Mouse (Mus musculus): Measurements from ENCODE around the gene Zfp869. TPM values are rescaled to one million over a fixed set of nuclear protein-coding genes. Genes with fewer than 3 reads are reported as not detected.
"Not testable (repeated sequence)": the region's sequence is repeated elsewhere in the genome, so short reads cannot be mapped to it uniquely, and the experiment has no call there.

Gene Zfp869
- polyA plus RNA-seq, 1 experiment from 2014 or later: 20.4 TPM

GRCm38 (mm10) chr8:69716403-69717231, 6.1 kb upstream of the Zfp869 start:
- peak; percentile 99 for ATAC-seq (replicated peaks; ENCODE audit: extremely low read depth, insufficient read depth, low FRiP score)
- peak overlapping the region; percentile 99 for H3K27ac ChIP-seq (ENCODE audit: low read length)
- H3K9me3 ChIP-seq (replicated peaks; ENCODE audit: control insufficient read depth, low read length): no peaks in the 10 kb centered on the region
- peaks cover 15% of the 10 kb centered on the region for H3K4me1 ChIP-seq (ENCODE audit: control insufficient read depth, insufficient read depth, low read length)
- H3K9ac ChIP-seq (ENCODE audit: low read length): peak overlapping the region; percentile 94
- H3K27me3 ChIP-seq (ENCODE audit: control insufficient read depth, insufficient read depth, low read length): no peaks in the 10 kb centered on the region
- H3K4me2 ChIP-seq (ENCODE audit: low read depth, low read length): peak overlapping the region; percentile 80
- peaks cover 7% of the 10 kb centered on the region; the same call in 1 of the 2 replicates for H3K36me3 ChIP-seq (ENCODE audit: control insufficient read depth, insufficient read depth)
- H3K4me3 ChIP-seq (ENCODE audit: low read length): peak overlapping the region; percentile 78
- WGBS: under 1% methylated on average over 52 of the region's 52 CpGs

- peaks cover 15% of the 10 kb centered on the region for H3K4me1 ChIP-seq (ENCODE audit: control insufficient read depth, insufficient read depth, low read length)
- H3K4me2 ChIP-seq (ENCODE audit: low read depth, low read length): peak overlapping the region; percentile 66
- ATAC-seq (replicated peaks; ENCODE audit: extremely low read depth, insufficient read depth, low FRiP score): no peak
- peak overlapping the region; percentile 8 for H3K9ac ChIP-seq (ENCODE audit: low read length)
- no peaks in the 10 kb centered on the region for H3K9me3 ChIP-seq (replicated peaks; ENCODE audit: control insufficient read depth, low read length)
- H3K36me3 ChIP-seq (ENCODE audit: control insufficient read depth, insufficient read depth): peaks cover 7% of the 10 kb centered on the region; the same call in 1 of the 2 replicates
- no peaks in the 10 kb centered on the region for H3K27me3 ChIP-seq (ENCODE audit: control insufficient read depth, insufficient read depth, low read length)
- 75% methylated on average over 6 of the region's 6 CpGs for WGBS
- H3K4me3 ChIP-seq (ENCODE audit: low read length): peak overlapping the region; percentile 32
- H3K27ac ChIP-seq (ENCODE audit: low read length): no peak overlapping the region
Measured at GRCm38 (mm10) chr8:69715366-69715765, 4.8 kb upstream of the Zfp869 start.

GRCm38 (mm10) chr8:69713516-69713915, 3.0 kb upstream of the Zfp869 start:
- H3K4me2 ChIP-seq (ENCODE audit: low read depth, low read length): no peak overlapping the region
- ATAC-seq (replicated peaks; ENCODE audit: extremely low read depth, insufficient read depth, low FRiP score): no peak
- no peaks in the 10 kb centered on the region for H3K27me3 ChIP-seq (ENCODE audit: control insufficient read depth, insufficient read depth, low read length)
- H3K27ac ChIP-seq (ENCODE audit: low read length): no peak overlapping the region
- WGBS: 80% methylated on average over 8 of the region's 8 CpGs
- peaks cover 15% of the 10 kb centered on the region for H3K4me1 ChIP-seq (ENCODE audit: control insufficient read depth, insufficient read depth, low read length)
- H3K9ac ChIP-seq (ENCODE audit: low read length): no peak overlapping the region
- no peak overlapping the region for H3K4me3 ChIP-seq (ENCODE audit: low read length)
- H3K36me3 ChIP-seq (ENCODE audit: control insufficient read depth, insufficient read depth): peaks cover 24% of the 10 kb centered on the region
- H3K9me3 ChIP-seq (replicated peaks; ENCODE audit: control insufficient read depth, low read length): no peaks in the 10 kb centered on the region

- H3K9ac ChIP-seq (ENCODE audit: low read length): no peak overlapping the region
- H3K4me2 ChIP-seq (ENCODE audit: low read depth, low read length): no peak overlapping the region
- peaks cover 36% of the 10 kb centered on the region for H3K36me3 ChIP-seq (ENCODE audit: control insufficient read depth, insufficient read depth)
- ATAC-seq (replicated peaks; ENCODE audit: extremely low read depth, insufficient read depth, low FRiP score): no peak
- WGBS: 76% methylated on average over 6 of the region's 6 CpGs
- peaks cover 10% of the 10 kb centered on the region; the same call in 1 of the 2 replicates for H3K9me3 ChIP-seq (replicated peaks; ENCODE audit: control insufficient read depth, low read length)
- no peaks in the 10 kb centered on the region for H3K4me1 ChIP-seq (ENCODE audit: control insufficient read depth, insufficient read depth, low read length)
- H3K4me3 ChIP-seq (ENCODE audit: low read length): no peak overlapping the region
- H3K27me3 ChIP-seq (ENCODE audit: control insufficient read depth, insufficient read depth, low read length): no peaks in the 10 kb centered on the region
- H3K27ac ChIP-seq (ENCODE audit: low read length): no peak overlapping the region
Measured at GRCm38 (mm10) chr8:69701810-69702209, 8.7 kb downstream of the Zfp869 start.

GRCm38 (mm10) chr8:69665051-69665450, 45.5 kb downstream of the Zfp869 start:
- H3K36me3 ChIP-seq (ENCODE audit: control insufficient read depth, insufficient read depth): peaks cover 15% of the 10 kb centered on the region
- not testable (repeated sequence) for H3K9me3 ChIP-seq (replicated peaks; ENCODE audit: control insufficient read depth, low read length); H3K27ac ChIP-seq (ENCODE audit: low read length); H3K4me3 ChIP-seq (ENCODE audit: low read length); ATAC-seq (replicated peaks; ENCODE audit: extremely low read depth, insufficient read depth, low FRiP score); H3K4me2 ChIP-seq (ENCODE audit: low read depth, low read length); H3K9ac ChIP-seq (ENCODE audit: low read length); H3K4me1 ChIP-seq (ENCODE audit: control insufficient read depth, insufficient read depth, low read length); H3K27me3 ChIP-seq (ENCODE audit: control insufficient read depth, insufficient read depth, low read length)
- 75% methylated on average over 2 of the region's 2 CpGs for WGBS

- H3K27me3 ChIP-seq (ENCODE audit: control insufficient read depth, insufficient read depth, low read length): no peaks in the 10 kb centered on the region
- H3K36me3 ChIP-seq (ENCODE audit: control insufficient read depth, insufficient read depth): peaks cover 19% of the 10 kb centered on the region
- H3K4me2 ChIP-seq (ENCODE audit: low read depth, low read length): no peak overlapping the region
- no peak overlapping the region for H3K27ac ChIP-seq (ENCODE audit: low read length)
- H3K4me3 ChIP-seq (ENCODE audit: low read length): no peak overlapping the region
- ATAC-seq (replicated peaks; ENCODE audit: extremely low read depth, insufficient read depth, low FRiP score): no peak
- H3K4me1 ChIP-seq (ENCODE audit: control insufficient read depth, insufficient read depth, low read length): no peaks in the 10 kb centered on the region
- H3K9ac ChIP-seq (ENCODE audit: low read length): no peak overlapping the region
- H3K9me3 ChIP-seq (replicated peaks; ENCODE audit: control insufficient read depth, low read length): peaks cover 4% of the 10 kb centered on the region
Measured at GRCm38 (mm10) chr8:69661294-69661693, 49.2 kb downstream of the Zfp869 start.

Other genes with a start within 250 kb of the Zfp869 start
- gene Gm7697, start 187.7 kb downstream of the Zfp869 start, polyA plus RNA-seq (2015; fragmentation: Nextera tagmentation; extraction: Ambion mirVana): not detected in 2 replicates
- 14.9 and 15.6 TPM in 2 replicates for gene Zfp868, start 85.2 kb downstream of the Zfp869 start, polyA plus RNA-seq (2015; fragmentation: Nextera tagmentation; extraction: Ambion mirVana)
- 1.2 TPM in 2 replicates for gene Zfp964, start 56.2 kb downstream of the Zfp869 start, polyA plus RNA-seq (2015; fragmentation: Nextera tagmentation; extraction: Ambion mirVana)
- 3.9 and 5.1 TPM in 2 replicates for gene Zfp963, start 39.2 kb upstream of the Zfp869 start, polyA plus RNA-seq (2015; fragmentation: Nextera tagmentation; extraction: Ambion mirVana)
- 0.25 TPM in 1 of 2 replicates, not detected in the other for gene Gm20422, start 64.2 kb upstream of the Zfp869 start, polyA plus RNA-seq (2015; fragmentation: Nextera tagmentation; extraction: Ambion mirVana)
- 29.3 TPM in 2 replicates for gene Atp13a1, start 80.4 kb upstream of the Zfp869 start, polyA plus RNA-seq (2015; fragmentation: Nextera tagmentation; extraction: Ambion mirVana)
- gene Zfp866, start 80.5 kb upstream of the Zfp869 start, polyA plus RNA-seq (2015; fragmentation: Nextera tagmentation; extraction: Ambion mirVana): 18.0 and 20.3 TPM in 2 replicates
- 9.3 and 9.8 TPM in 2 replicates for gene Gmip, start 98.0 kb upstream of the Zfp869 start, polyA plus RNA-seq (2015; fragmentation: Nextera tagmentation; extraction: Ambion mirVana)
- gene Lpar2, start 111.7 kb upstream of the Zfp869 start, polyA plus RNA-seq (2015; fragmentation: Nextera tagmentation; extraction: Ambion mirVana): 0.20 and 0.21 TPM in 2 replicates
- 4.1 and 5.4 TPM in 2 replicates for gene Pbx4, start 121.8 kb upstream of the Zfp869 start, polyA plus RNA-seq (2015; fragmentation: Nextera tagmentation; extraction: Ambion mirVana)
- 0.29 and 0.47 TPM in 2 replicates for gene Cilp2, start 177.0 kb upstream of the Zfp869 start, polyA plus RNA-seq (2015; fragmentation: Nextera tagmentation; extraction: Ambion mirVana)
- gene Tssk6, start 191.5 kb upstream of the Zfp869 start, polyA plus RNA-seq (2015; fragmentation: Nextera tagmentation; extraction: Ambion mirVana): 1.1 and 2.0 TPM in 2 replicates
- gene Ndufa13, start 191.8 kb upstream of the Zfp869 start, polyA plus RNA-seq (2015; fragmentation: Nextera tagmentation; extraction: Ambion mirVana): 372 and 379 TPM in 2 replicates
- 8.2 and 8.7 TPM in 2 replicates for gene Yjefn3, start 192.0 kb upstream of the Zfp869 start, polyA plus RNA-seq (2015; fragmentation: Nextera tagmentation; extraction: Ambion mirVana)